Mouse (Mus musculus) olfactory bulb, adult 2 months (tissue): ENCODE measurements around the gene Cntf. TPM values are rescaled to one million over a fixed set of nuclear protein-coding genes. Genes with fewer than 3 reads are reported as not detected.
A peak's percentile ranks its signal among the peaks of the same experiment; 100 is the strongest.

Source experiments
- H3K27ac ChIP-seq: fragments of 200-500 bp; 2 replicates; pipeline ENCODE4 v1.5.1; 2012; ENCODE audit warnings: low read depth, low read length; ENCODE audit not compliant: insufficient read depth
- H3K4me1 ChIP-seq: fragments of 200-500 bp; 2 replicates; pipeline ENCODE4 v1.6.1; 2012; ENCODE audit warnings: low read length; ENCODE audit not compliant: control insufficient read depth, insufficient read depth
- H3K4me3 ChIP-seq: fragments of 200-500 bp; 2 replicates; pipeline ENCODE4 v1.5.1; 2012; ENCODE audit warnings: mild to moderate bottlenecking, low read depth, low read length, moderate library complexity; ENCODE audit not compliant: insufficient read depth
- CTCF ChIP-seq: fragments of 200-500 bp; IDR thresholded peaks from 2 replicates; pipeline ENCODE4 v1.5.1; 2012; ENCODE audit warnings: low read depth, mild to moderate bottlenecking, low read length, moderate library complexity; ENCODE audit not compliant: insufficient read depth
- POLR2A ChIP-seq: fragments of 200-500 bp; IDR thresholded peaks from 2 replicates; pipeline ENCODE4 v1.6.1; 2012; ENCODE audit warnings: mild to moderate bottlenecking, low read depth, low read length, moderate library complexity; ENCODE audit not compliant: insufficient read depth
- WGBS: fragments of 180-500 bp; shearing (Covaris S2); methylation state at CpG from one replicate; pipeline ENCODE4 v1.1.7; 2018; 5-methylcytosine and 5-hydroxymethylcytosine counted together
- polyA plus RNA-seq: library from polyadenylated mRNA; stranded (reverse); fragments of >200 nt; gene quantifications from 2 replicates; pipeline ENCODE4 v1.2.4, GENCODE M21; 2012; ENCODE audit warnings: low replicate concordance; ENCODE audit not compliant: missing spikeins, insufficient read depth, insufficient read length

Gene Cntf
- polyA plus RNA-seq, 1 experiment = not detected

DNA sequence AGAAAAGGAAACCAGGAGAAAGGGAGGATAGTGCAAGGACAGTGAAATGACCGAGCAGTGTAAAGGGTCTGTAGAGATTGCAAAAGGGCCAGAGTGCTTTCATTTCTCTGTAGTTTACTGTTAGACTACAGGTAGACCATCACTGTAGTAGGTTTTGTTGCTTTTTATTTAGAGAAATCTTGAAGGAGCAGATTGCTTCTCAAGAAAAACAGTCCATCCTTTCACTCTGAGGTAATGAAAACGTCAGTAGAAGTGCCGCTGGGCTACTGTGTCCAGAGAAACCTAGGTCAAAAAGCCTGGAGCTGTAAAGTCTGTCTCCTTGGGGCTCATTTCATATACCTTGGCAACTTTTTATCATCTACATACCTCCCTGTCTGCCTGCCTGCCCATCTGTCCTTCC lies 33.6 kb upstream of the Cntf start:
- TF ChIP-seq CTCF (no peak), POLR2A (no peak)
- Histone ChIP-seq H3K27ac (no peak overlapping the region), H3K4me1 (no peaks in the 10 kb centered on the region), H3K4me3 (no peak overlapping the region)
- 85% methylated on average over 3 of the region's 3 CpGs for WGBS

DNA sequence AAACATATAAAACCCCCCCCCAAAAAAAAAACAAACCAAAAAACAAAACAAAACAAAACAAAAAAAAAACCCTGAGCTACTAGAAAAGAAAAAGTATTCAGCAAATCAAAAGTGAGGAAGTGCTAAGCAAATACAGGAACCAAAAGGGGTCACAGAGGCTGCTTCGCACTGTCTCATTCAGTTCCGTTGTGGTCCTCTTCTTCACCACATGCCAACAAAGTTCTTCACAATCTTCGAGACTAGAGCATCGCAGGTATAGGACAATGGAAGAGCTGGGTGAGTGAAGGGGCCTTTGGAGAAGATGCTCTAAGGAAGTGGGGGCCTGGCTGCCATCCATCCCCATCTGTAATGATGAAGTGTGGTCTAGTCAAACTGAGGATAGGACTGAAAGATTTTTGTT lies 33.0 kb upstream of the Cntf start:
- 76% methylated on average over 4 of the region's 4 CpGs for WGBS

DNA sequence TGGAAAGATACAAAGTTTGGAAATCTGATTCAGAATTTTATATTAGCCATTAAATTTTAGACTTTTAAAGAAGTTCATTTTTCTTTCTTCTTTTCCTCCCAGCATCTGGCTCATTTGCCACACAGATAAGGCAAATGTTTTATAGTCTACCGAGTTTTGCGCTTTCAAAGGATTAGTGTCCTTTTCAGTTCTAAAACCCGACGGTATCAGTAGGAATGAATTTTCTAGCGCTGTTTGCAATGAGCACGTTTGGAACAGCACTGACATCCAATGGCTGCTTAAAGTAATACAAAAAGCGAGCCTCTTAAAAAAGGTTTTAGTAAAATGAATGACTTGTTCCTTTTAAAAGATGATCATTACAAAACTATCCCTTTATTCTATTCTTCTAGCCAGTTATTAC lies 31.6 kb upstream of the Cntf start:
- under 1% methylated on average over 7 of the region's 7 CpGs for WGBS
- Histone ChIP-seq H3K4me3 (no peak overlapping the region), H3K27ac (peak overlapping the region; percentile 84; the same call in 1 of the 2 replicates), H3K4me1 (no peaks in the 10 kb centered on the region)
- TF ChIP-seq POLR2A = no peak
- TF ChIP-seq CTCF = no peak

More for the DNA sequence above, 33.0 kb upstream of the Cntf start:
- H3K4me3 ChIP-seq = no peak overlapping the region
- H3K4me1 ChIP-seq = no peaks in the 10 kb centered on the region
- H3K27ac ChIP-seq = no peak overlapping the region
- TF ChIP-seq POLR2A (no peak), CTCF (no peak)

DNA sequence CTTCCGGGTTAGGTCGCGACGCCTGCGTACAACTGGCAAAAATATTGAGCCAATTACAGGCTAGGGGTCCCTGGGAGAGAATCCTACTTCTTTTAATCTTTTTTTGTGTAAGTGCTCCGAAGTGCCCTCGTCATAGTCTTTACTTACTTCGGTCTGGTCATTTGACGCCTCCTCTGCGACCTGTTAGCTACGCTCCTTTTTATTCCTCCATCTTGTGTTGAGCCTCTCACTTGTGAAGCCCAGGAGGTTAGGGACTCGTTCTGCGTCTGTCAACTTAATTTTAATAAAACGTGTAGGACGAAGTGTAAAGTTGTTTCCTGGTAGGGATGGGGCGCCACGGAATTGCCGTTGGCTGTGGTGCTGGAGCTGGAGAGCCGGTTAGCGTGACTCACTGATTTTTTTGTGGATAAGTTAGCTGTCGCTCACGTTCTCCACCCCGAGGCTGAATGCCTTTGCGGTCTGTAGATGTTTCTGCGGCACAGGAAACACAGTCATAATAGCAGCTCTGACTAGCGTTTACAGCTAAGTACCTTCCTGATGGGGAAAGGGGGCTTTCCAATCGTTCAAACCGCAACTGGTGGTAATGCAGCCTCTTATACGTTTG lies 31.0 kb upstream of the Cntf start:
- H3K4me3 ChIP-seq = peak overlapping the region; percentile 59
- TF ChIP-seq POLR2A (no peak), CTCF (no peak)
- WGBS = under 1% methylated on average over 29 of the region's 29 CpGs
- peaks cover 2% of the 10 kb centered on the region; the same call in 1 of the 2 replicates for H3K4me1 ChIP-seq
- H3K27ac ChIP-seq = peak overlapping the region; percentile 84

DNA sequence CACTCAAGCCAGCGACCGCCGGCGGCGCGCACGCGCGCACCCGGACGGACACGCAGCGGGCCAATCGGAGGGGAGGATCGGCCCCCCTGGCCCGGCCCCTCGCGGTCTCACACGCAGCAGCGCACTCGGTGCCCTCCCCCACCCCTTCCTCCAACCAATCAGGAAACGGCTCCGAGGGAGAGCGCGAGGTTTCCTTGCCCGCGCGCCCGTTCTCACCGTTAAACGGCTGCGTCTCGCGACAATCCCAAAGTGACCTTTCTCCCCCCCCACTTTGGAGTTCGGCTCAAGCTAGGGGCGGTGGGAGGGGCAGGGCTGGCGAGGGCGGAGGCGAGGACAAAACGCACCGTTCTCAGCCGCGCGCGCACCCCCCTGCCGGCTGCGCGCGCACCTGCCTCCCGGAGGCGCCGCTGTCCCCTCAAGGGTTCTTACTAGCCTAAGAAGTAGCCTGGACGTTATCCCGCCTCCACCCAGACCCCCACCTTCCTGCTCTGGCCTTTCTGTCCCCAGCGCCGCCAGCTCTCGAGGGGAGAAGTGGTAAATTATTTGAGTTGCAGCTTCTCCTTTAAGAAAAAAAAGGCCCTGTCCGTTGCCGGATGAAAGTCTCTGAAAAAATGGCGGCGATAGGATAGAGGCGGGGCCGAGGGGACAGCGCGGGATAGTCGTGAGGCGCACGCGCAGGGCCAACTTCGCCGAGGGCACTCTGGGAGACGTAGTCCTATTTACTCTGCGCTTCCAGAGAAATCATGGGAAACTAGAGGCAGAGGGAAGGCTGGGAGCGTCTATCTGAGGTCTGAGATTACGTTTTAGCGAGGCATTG lies 30.3 kb upstream of the Cntf start, which contains the start of the genes Zfp91 and Lpxn:
Gene Zfp91, minus strand, starts transcription at position 616 of the 817 bp plus-strand sequence.
Gene Lpxn, plus strand, starts transcription at position 683 of the 817 bp plus-strand sequence.
- peak within 1 kb of the TSS; percentile 95 for H3K4me3 ChIP-seq
- WGBS = under 1% methylated on average over 74 of the region's 76 CpGs
- H3K4me1 ChIP-seq = peaks cover 2% of the 10 kb centered on the region; the same call in 1 of the 2 replicates
- H3K27ac ChIP-seq = peak within 1 kb of the TSS; percentile 97
- TF ChIP-seq POLR2A = peak; percentile 74
- 0 out of 2 replicates have a peak, but pooled peaks have one; percentile 22 for TF ChIP-seq CTCF

DNA sequence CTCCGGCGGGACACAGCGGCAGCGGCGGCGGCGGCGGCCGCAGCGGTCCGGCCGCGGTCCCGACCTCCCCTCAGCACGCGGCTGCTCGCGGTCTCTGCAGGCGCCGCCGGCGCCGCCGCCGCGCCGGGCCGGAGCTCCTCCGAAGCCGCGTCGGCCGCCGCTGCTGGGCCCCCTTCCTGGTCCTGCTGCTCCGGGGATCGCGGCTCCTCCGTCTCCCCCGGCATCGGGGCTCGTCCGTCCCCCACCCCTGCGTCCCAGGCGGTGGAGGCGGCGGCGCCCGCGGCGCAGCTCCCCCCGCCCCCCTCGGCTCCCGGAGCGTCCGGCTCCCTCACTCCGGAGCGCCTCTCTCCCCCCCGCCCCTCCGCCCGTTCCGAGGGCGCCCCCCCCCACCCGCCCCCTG lies 29.7 kb upstream of the Cntf start:
- TF ChIP-seq CTCF = no peak
- no peak for TF ChIP-seq POLR2A
- under 1% methylated on average over 60 of the region's 63 CpGs for WGBS
- Histone ChIP-seq H3K4me1 (peaks cover 2% of the 10 kb centered on the region; the same call in 1 of the 2 replicates), H3K4me3 (peak overlapping the region; percentile 95), H3K27ac (peak overlapping the region; percentile 89)

DNA sequence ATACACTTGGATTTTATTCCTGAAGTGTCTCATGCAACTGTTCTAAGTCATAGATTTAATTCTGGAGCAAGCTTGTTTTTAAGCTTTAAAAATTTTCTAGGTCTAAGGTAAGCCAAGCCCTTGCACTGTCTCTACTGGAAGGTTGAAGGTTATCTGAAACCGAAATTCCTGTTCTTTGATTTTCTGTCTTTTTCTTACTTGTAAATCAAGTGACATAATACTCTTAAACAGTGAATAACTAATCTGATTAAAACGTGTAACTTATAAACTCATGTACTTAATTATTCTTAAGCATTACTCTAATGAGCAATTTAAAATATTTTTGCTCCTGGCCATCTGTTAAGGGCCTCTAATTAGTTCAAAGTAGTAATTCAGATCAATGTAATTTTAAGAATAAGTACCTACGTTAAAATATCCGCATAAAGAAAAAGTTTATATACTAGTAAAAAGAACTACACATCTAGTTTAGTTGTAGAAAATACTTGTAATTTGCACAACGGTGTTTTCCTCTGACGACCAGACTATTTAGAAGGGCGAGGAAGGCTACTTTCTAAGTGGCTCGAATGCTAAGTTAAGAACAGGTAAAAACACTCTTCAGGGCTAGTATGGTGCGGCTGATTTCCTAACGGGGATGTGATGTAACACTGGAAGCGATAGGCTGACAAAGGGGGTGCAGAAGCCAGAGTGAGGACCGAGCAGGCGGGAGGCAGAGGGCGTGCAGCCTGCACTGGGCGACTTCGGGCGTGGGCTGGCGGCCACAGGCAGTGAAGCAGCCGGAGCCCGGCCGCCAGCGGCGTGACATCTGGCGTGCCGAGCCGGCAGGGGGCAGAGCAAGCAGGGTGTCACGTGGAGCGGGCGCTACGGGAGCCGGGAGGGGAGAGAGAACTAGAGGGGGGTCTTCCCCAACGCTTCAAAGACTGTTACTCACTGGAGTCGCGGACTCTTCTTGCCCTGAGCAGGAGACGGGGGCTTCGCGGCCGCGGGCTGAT lies 28.9 kb upstream of the Cntf start:
- WGBS = under 1% methylated on average over 39 of the region's 39 CpGs
- TF ChIP-seq CTCF = peak; percentile 52; the same call in 1 of the 2 replicates
- peak; percentile 38 for TF ChIP-seq POLR2A
- Histone ChIP-seq H3K27ac (peak overlapping the region; percentile 89), H3K4me3 (peak overlapping the region; percentile 95), H3K4me1 (peaks cover 2% of the 10 kb centered on the region; the same call in 1 of the 2 replicates)

DNA sequence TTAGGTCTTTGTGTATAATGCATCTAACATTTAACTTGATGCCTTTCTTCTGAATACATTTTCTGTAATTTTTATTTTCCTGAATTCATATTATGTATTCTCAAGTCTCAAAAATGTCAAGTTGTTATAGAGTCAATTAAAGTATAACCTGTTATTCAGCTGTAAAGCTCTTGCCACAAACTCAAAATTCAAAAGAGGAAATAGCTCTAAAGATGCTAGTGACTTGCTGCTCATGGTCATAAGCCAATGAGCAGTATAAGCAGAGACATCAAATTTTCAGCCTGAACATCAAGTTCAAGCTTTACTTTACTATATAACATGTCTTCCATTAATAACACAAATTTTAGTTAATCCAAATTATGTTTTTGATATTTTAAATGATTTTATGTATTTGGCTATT lies 26.9 kb upstream of the Cntf start:
- TF ChIP-seq CTCF (no peak), POLR2A (no peak)
- Histone ChIP-seq H3K4me3 (no peak overlapping the region), H3K27ac (no peak overlapping the region), H3K4me1 (peaks cover 2% of the 10 kb centered on the region; the same call in 1 of the 2 replicates)
